Mouse (Mus musculus) spleen, adult 18-20 months (tissue): Measurements from ENCODE around the gene Zyx.

ENCODE experiments used
- DNase-seq, 2 experiments: peaks; one replicate each; pipeline ENCODE4 v3.0.0; 2022; ENCODE audit warnings: mixed read lengths in 2 of 2

Gene Zyx

GRCm38 (mm10) chr6:42370630-42371363 is 21.4 kb downstream of the Zyx start:
- DNase-seq = no peak

- DNase-seq = no peak
Observed at GRCm38 (mm10) chr6:42372001-42372400, 22.6 kb downstream of the Zyx start.

GRCm38 (mm10) chr6:42372421-42372815 is 23.0 kb downstream of the Zyx start:
- DNase-seq = no peak

GRCm38 (mm10) chr6:42372816-42373547 is 23.6 kb downstream of the Zyx start, which contains the start of gene Epha1:
Epha1 (minus strand) TSS chr6:42373268.
- DNase-seq = peak in 1 of 2 experiments; percentile 60

GRCm38 (mm10) chr6:42373669-42374430 is 24.4 kb downstream of the Zyx start:
- DNase-seq = no peak

- DNase-seq = no peak
Observed at GRCm38 (mm10) chr6:42374701-42375100, 25.3 kb downstream of the Zyx start.

GRCm38 (mm10) chr6:42375131-42375530 is 25.7 kb downstream of the Zyx start:
- DNase-seq = no peak

- no peak for DNase-seq
Observed at GRCm38 (mm10) chr6:42376016-42376415, 26.6 kb downstream of the Zyx start.

- no peak for DNase-seq
Observed at GRCm38 (mm10) chr6:42376504-42377019, 27.1 kb downstream of the Zyx start.

GRCm38 (mm10) chr6:42377280-42377679 is 27.9 kb downstream of the Zyx start:
- DNase-seq = no peak

GRCm38 (mm10) chr6:42379551-42379950 is 30.1 kb downstream of the Zyx start:
- DNase-seq = no peak

- DNase-seq = peak in 1 of 2 experiments; percentile 35
Observed at GRCm38 (mm10) chr6:42380416-42381144, 31.1 kb downstream of the Zyx start.

GRCm38 (mm10) chr6:42381221-42381620 is 31.8 kb downstream of the Zyx start:
- no peak for DNase-seq

- DNase-seq = no peak
Observed at GRCm38 (mm10) chr6:42381916-42382381, 32.5 kb downstream of the Zyx start.

GRCm38 (mm10) chr6:42383360-42383759 is 33.9 kb downstream of the Zyx start:
- no peak for DNase-seq

GRCm38 (mm10) chr6:42385635-42386034 is 36.2 kb downstream of the Zyx start:
- no peak for DNase-seq

- DNase-seq = no peak
Observed at GRCm38 (mm10) chr6:42391796-42392330, 42.4 kb downstream of the Zyx start.

- peak; percentile 30 to 38 for DNase-seq
Observed at GRCm38 (mm10) chr6:42395960-42396809, 46.8 kb downstream of the Zyx start.

- no peak for DNase-seq
Observed at GRCm38 (mm10) chr6:42397041-42397657, 47.7 kb downstream of the Zyx start.

GRCm38 (mm10) chr6:42398285-42398684 is 48.9 kb downstream of the Zyx start:
- DNase-seq = no peak

GRCm38 (mm10) chr6:42398998-42399397 is 49.6 kb downstream of the Zyx start:
- no peak for DNase-seq
